Mouse (Mus musculus) intestine, embryonic 14.5 days (tissue): Measurements from ENCODE around the gene Epgn. TPM values are rescaled to one million over a fixed set of nuclear protein-coding genes. Genes with fewer than 3 reads are reported as not detected.

Source experiments
- ATAC-seq: fragments of 200-750 bp; cut with Nextera tagmentation; replicated peaks from 2 replicates; pipeline ENCODE4 v1.8.0; 2017; ENCODE audit warnings: low read depth, moderate number of reproducible peaks, moderate TSS enrichment, moderate library complexity; ENCODE audit not compliant: low FRiP score, low TSS enrichment
- DNase-seq: peaks from one replicate; pipeline ENCODE4 v3.0.0-alpha.2; 2018; ENCODE audit warnings: low spot score
- H3K27ac ChIP-seq: fragments of 300-500 bp; sonication (generic); 2 replicates; pipeline ENCODE4 v1.5.1; 2014; ENCODE audit warnings: low read depth, mild to moderate bottlenecking, control low read depth
- H3K27me3 ChIP-seq: fragments of 300-500 bp; sonication (generic); replicated peaks from 2 replicates; pipeline ENCODE4 v1.6.1; 2014; ENCODE audit warnings: low read length, control low read depth; ENCODE audit not compliant: control insufficient read depth, insufficient read depth
- H3K36me3 ChIP-seq: fragments of 300-500 bp; sonication (generic); 2 replicates; pipeline ENCODE4 v1.6.1; 2014; ENCODE audit warnings: low read length, control low read depth; ENCODE audit not compliant: control insufficient read depth, insufficient read depth
- H3K4me1 ChIP-seq: fragments of 300-500 bp; sonication (generic); replicated peaks from 2 replicates; pipeline ENCODE4 v1.6.1; 2014; ENCODE audit warnings: low read length, control low read depth, mixed read lengths; ENCODE audit not compliant: control insufficient read depth, insufficient read depth
- H3K4me2 ChIP-seq: fragments of 300-500 bp; sonication (generic); 2 replicates; pipeline ENCODE4 v1.6.1; 2014; ENCODE audit warnings: low read length
- H3K4me3 ChIP-seq: fragments of 300-500 bp; sonication (generic); 2 replicates; pipeline ENCODE4 v1.5.1; 2014; ENCODE audit warnings: low read depth, low read length, control low read depth, mixed read lengths
- H3K9ac ChIP-seq: fragments of 300-500 bp; sonication (generic); 2 replicates; pipeline ENCODE4 v1.6.1; 2014; ENCODE audit warnings: mild to moderate bottlenecking, low read length
- H3K9me3 ChIP-seq: fragments of 300-500 bp; sonication (generic); 2 replicates; pipeline ENCODE4 v1.6.1; 2016; ENCODE audit warnings: low read length, control low read depth; ENCODE audit not compliant: control insufficient read depth
- WGBS: fragments of 180-500 bp; shearing (Covaris S2); extraction: QIAGEN DNeasy Blood & Tissue Kit; methylation state at CpG from one replicate; pipeline ENCODE4 v1.1.7; 2014; 5-methylcytosine and 5-hydroxymethylcytosine counted together
- polyA plus RNA-seq: library from polyadenylated mRNA; unstranded; fragments of >200 nt; fragmentation: Nextera tagmentation; extraction: Ambion mirVana; gene quantifications from 2 replicates; pipeline ENCODE4 v1.2.1, GENCODE M21; 2014

Epgn gene
- polyA plus RNA-seq, 1 experiment from 2014 or later = not detected

DNA sequence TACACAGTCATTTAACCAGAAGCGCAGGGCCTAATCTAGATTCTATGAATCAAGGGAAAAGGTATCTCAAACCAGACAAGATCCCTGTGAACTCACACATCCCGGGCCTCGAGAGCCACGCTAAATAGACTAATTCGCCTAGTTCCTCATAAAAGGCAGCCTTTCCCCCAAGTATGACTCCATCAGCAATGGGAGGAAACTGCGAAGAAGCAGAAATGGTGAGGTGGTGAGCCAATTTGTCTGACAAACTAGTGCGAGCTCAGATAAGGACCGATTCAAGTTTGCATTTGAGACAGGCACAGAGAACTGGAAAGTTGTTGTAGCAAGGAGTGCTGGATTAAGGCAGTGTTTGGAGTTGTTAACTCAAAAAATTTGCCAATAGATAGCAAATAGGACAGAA, 46.4 kb downstream of the Epgn start:
- no peak overlapping the region for H3K9ac ChIP-seq
- peaks cover 10% of the 10 kb centered on the region; the same call in 1 of the 2 replicates for H3K27me3 ChIP-seq
- no peaks in the 10 kb centered on the region for H3K9me3 ChIP-seq
- DNase-seq = no peak
- H3K27ac ChIP-seq = no peak overlapping the region
- no peak overlapping the region for H3K4me3 ChIP-seq
- H3K4me1 ChIP-seq = no peaks in the 10 kb centered on the region
- no peaks in the 10 kb centered on the region for H3K36me3 ChIP-seq
- WGBS = 69% methylated on average over 8 of the region's 8 CpGs
- ATAC-seq = no peak
- H3K4me2 ChIP-seq = peak overlapping the region; percentile 58; the same call in 1 of the 2 replicates

DNA sequence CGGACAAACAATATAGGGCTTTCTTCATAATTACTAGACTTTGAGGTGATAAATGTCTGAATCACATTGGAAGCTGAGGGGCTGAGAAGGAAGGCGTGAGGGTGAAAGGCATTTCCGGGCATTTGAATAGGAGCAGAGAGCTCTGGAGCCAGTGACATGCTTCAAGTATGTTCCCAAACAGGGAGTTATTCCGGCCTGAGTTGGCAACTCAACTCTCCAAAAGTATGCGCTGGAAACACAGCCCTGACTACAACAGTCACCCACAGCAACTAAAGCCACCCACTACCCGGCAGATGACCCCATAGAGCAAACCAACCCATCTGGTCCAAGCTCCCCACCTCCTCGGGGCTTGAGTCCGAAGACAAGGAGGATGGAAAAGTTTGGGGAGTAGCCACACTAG, 46.8 kb downstream of the Epgn start:
- 36% methylated on average over 8 of the region's 8 CpGs for WGBS
- Histone ChIP-seq H3K4me3 (peak overlapping the region; percentile 26), H3K4me2 (peak overlapping the region; percentile 58), H3K4me1 (no peaks in the 10 kb centered on the region), H3K9ac (no peak overlapping the region), H3K27me3 (peaks cover 10% of the 10 kb centered on the region; the same call in 1 of the 2 replicates), H3K36me3 (no peaks in the 10 kb centered on the region), H3K27ac (no peak overlapping the region), H3K9me3 (no peaks in the 10 kb centered on the region)
- ATAC-seq = 0 out of 2 replicates have a peak, but pooled peaks have one; percentile 19
- no peak for DNase-seq

DNA sequence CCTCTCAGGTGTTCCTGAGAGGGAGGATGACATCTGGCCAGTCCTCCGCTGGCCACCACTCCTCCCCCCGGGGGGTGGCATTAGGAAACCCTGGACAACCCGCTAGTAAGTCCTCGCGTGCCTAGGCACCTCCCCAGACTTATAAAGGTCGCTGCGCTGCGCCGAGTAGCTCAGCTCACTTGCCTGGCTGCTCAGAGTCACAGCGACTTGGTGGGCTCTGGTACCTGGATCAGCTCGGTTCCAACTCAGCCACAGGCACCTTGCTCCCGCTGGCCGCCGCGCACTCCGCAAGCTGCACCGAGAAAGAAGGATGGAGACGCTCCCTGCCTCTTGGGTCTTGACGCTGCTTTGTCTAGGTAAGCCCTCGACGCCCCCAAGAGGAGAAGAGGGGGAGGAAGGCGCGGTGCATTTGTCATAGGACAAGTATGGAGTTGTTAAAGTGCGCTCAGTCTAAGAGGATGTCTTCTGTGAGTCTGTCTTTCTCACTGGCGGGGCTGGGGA, 47.2 kb downstream of the Epgn start, which contains the start of gene Ereg:
Gene Ereg (plus strand): TSS at position 173 of the 501 bp plus-strand sequence.
- H3K4me2 ChIP-seq = peak within 1 kb of the TSS; percentile 58
- H3K9ac ChIP-seq = no peak within 1 kb of the TSS
- H3K4me1 ChIP-seq = no peaks in the 10 kb centered on the region
- H3K36me3 ChIP-seq = no peaks in the 10 kb centered on the region
- peak; percentile 71 for ATAC-seq
- no peaks in the 10 kb centered on the region for H3K9me3 ChIP-seq
- H3K4me3 ChIP-seq = peak within 1 kb of the TSS; percentile 26
- no peak within 1 kb of the TSS for H3K27ac ChIP-seq
- peaks cover 10% of the 10 kb centered on the region; the same call in 1 of the 2 replicates for H3K27me3 ChIP-seq
- DNase-seq = peak; percentile 72
- 2% methylated on average over 25 of the region's 25 CpGs for WGBS

DNA sequence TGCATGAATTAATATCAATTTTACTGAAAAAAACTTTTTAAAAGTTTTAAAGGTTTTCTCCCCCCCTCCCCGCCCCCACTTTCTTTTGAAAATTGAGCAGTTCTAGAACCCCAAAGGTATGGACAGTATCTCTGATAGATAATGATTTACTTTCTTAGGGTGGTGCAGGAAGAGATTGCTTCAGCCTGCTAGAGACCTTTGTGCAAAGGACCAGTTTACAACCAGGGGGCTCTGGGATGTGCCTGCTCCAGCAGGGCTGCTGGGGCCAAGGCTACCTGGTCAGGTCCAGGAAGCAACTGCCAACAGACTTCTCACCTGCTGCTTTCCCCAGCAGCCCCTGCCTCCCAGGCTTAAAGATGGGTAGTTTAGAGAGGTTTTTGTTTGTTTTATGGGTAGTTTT, 47.8 kb downstream of the Epgn start:
- Histone ChIP-seq H3K4me1 (no peaks in the 10 kb centered on the region), H3K27ac (no peak overlapping the region), H3K4me2 (peak overlapping the region; percentile 58), H3K36me3 (no peaks in the 10 kb centered on the region), H3K9me3 (no peaks in the 10 kb centered on the region), H3K9ac (no peak overlapping the region), H3K27me3 (peaks cover 10% of the 10 kb centered on the region; the same call in 1 of the 2 replicates), H3K4me3 (peak overlapping the region; percentile 26; the same call in 1 of the 2 replicates)
- 64% methylated on average over 1 of the region's 1 CpGs for WGBS
- ATAC-seq (peak; percentile 87), DNase-seq (no peak)

DNA sequence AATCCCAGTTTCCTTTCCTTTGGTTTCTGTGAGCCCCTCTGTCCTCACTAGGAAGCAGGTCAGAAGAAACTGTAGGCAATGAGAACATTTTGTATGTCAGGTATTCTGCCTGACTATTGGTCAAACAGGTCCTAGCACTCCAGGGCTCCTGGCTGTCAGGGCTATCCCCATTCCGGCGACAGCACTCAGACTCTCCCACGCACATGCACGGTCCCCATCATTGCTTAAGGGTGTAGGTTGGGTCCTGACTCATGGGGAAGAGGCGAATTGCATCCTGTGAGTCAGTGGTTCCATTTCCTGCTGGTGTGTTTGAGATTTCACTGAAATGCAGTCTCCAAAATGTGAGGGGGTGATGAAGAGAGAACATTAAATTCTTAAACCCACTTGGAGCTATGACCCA, 55.8 kb downstream of the Epgn start:
- Histone ChIP-seq H3K4me3 (no peak overlapping the region), H3K9ac (no peak overlapping the region), H3K9me3 (no peaks in the 10 kb centered on the region), H3K36me3 (no peaks in the 10 kb centered on the region), H3K4me1 (no peaks in the 10 kb centered on the region), H3K27ac (no peak overlapping the region), H3K4me2 (no peak overlapping the region), H3K27me3 (no peaks in the 10 kb centered on the region)
- 81% methylated on average over 5 of the region's 5 CpGs for WGBS
- DNase-seq = no peak
- no peak for ATAC-seq

Other genes starting within 250 kb of the Epgn start
- not detected in 2 replicates for gene Cxcl3, start 241.4 kb upstream of the Epgn start, polyA plus RNA-seq
- 0.19 TPM in 1 of 2 replicates, not detected in the other for gene Cxcl15, start 232.9 kb upstream of the Epgn start, polyA plus RNA-seq
- gene Cxcl1, start 136.2 kb upstream of the Epgn start, polyA plus RNA-seq = 0.42 and 1.1 TPM in 2 replicates
- not detected in 2 replicates for gene Cxcl2, start 123.6 kb upstream of the Epgn start, polyA plus RNA-seq
- gene Mthfd2l, start 96.3 kb upstream of the Epgn start, polyA plus RNA-seq = 46.8 and 49.7 TPM in 2 replicates
- gene Ereg, start 47.2 kb downstream of the Epgn start, polyA plus RNA-seq = 0.94 and 1.1 TPM in 2 replicates
- gene Areg, start 112.1 kb downstream of the Epgn start, polyA plus RNA-seq = 2.9 and 3.0 TPM in 2 replicates